Mouse (Mus musculus) liver, adult 2 months (tissue): Measurements from ENCODE around the gene Trim2.

Experiments
- CTCF ChIP-seq: fragments of 200-500 bp; IDR thresholded peaks from 2 replicates; pipeline ENCODE4 v1.5.1; 2011; ENCODE audit warnings: low read depth, low read length, control low read depth
- POLR2A ChIP-seq: fragments of 200-500 bp; IDR thresholded peaks from 2 replicates; pipeline ENCODE4 v1.6.1; 2011; ENCODE audit warnings: low read length, control low read depth; ENCODE audit not compliant: insufficient read depth; ENCODE audit errors: extremely low read depth

- no peak for TF ChIP-seq POLR2A
- TF ChIP-seq CTCF: no peak
Observed at GRCm38 (mm10) chr3:84341811-84342210, 35.1 kb upstream of the Trim2 start.
